In the genomic region with DNA sequence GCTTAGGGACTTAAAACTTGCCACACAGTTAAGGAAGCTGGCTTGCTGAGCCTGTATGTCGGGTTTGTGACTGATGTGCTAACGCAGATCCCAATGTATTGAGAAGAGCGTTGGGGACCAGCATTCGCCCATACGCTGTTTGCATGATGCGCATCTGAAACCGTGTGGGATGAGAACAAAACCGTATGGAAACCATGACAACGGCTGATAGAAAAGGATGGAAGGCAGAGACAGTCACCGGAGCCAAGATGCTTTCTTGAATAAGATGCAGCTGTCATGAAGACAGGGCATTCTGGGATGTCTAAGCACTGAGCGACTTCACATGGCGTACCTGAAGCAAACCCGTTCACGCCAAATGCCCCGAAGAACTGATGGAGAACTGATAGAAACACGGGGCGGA, we compare ENCODE assay signal across 13 mouse cellular contexts.
A peak's percentile ranks its signal among the peaks of the same experiment; 100 is the strongest.
DNase-seq lines count a peak whose midpoint lies in the region; ATAC-seq and TF ChIP-seq lines count a peak whose summit lies in the region.
"Had no signal": no experiment of that assay in that cellular context is flagged by ENCODE, and none has a peak within 500 bp of the region (broad histone marks: within the 10 kb centered on the region; RNA-seq: fewer than 3 reads in every experiment).

No protein-coding gene starts in this region.

- H3K36me3 ChIP-seq in forebrain, postnatal 0 days (ENCODE audit: insufficient read depth): no peaks in the 10 kb centered on the region

- H3K4me2 ChIP-seq in forebrain, postnatal 0 days (ENCODE audit: low read depth): no peak overlapping the region
- H3K4me2 ChIP-seq: liver, embryonic 11.5 days had no signal

- no peak for TF ChIP-seq CTCF in forebrain, postnatal 0 days (IDR thresholded peaks at IDR 0.05; ENCODE audit: low read depth)

- 0 out of 2 replicates have a peak, but pooled peaks cover 2% of the 10 kb centered on the region for H3K4me1 ChIP-seq in forebrain, postnatal 0 days (ENCODE audit: insufficient read depth)

- no peak overlapping the region for H3K4me3 ChIP-seq in forebrain, postnatal 0 days (ENCODE audit: low read depth, low read length)
- H3K4me3 ChIP-seq: gastrocnemius, adult 2 months; heart, adult 2 months had no signal

- H3K27ac ChIP-seq in forebrain, postnatal 0 days (ENCODE audit: low read depth, low read length): 0 out of 2 replicates have a peak overlapping the region, but pooled peaks have one; percentile 30
- H3K27ac ChIP-seq: gastrocnemius, adult 2 months; heart, adult 2 months had no signal

- H3K27me3 ChIP-seq in forebrain, postnatal 0 days (ENCODE audit: insufficient read depth, low read length): peaks cover 7% of the 10 kb centered on the region; the same call in 1 of the 2 replicates

- no peaks in the 10 kb centered on the region for H3K9me3 ChIP-seq in forebrain, postnatal 0 days (ENCODE audit: low read length)

- peak; percentile 28 for DNase-seq in layer of hippocampus, adult 11-12 months (ENCODE audit: low spot score)
- DNase-seq in layer of hippocampus, postnatal 25 days (ENCODE audit: extremely low spot score in 1 of 2, low spot score in 1 of 2): no peak
- peak; percentile 74 for DNase-seq in forebrain, postnatal 0 days
- peak; percentile 60 for DNase-seq in layer of hippocampus, adult 9-11 months
- DNase-seq in right cerebral cortex, postnatal 25 days: peak; percentile 38
- DNase-seq in cerebellum, postnatal 14 days: no peak
- DNase-seq in retina, embryonic 14.5 days (ENCODE audit: low spot score): no peak
- DNase-seq: cerebellum, adult 18-20 months; gastrocnemius, adult 2 months; heart, adult 2 months; heart, postnatal 10 days had no signal

- H3K9ac ChIP-seq in forebrain, postnatal 0 days: no peak overlapping the region

- WGBS in forebrain, postnatal 0 days: 61% methylated on average over 17 of the region's 17 CpGs

- peak; percentile 76 for ATAC-seq in forebrain, postnatal 0 days
- ATAC-seq: inflammation-experienced regulatory T-cells, adult 6 months had no signal

Comparison
In these comparisons a context has a peak if more than half of its experiments do, and no peak if none do; other contexts are left out.
1. DNase-seq: peak in layer of hippocampus, adult 11-12 months (single experiment), forebrain, postnatal 0 days (single experiment), layer of hippocampus, adult 9-11 months (single experiment) and right cerebral cortex, postnatal 25 days (single experiment); none in layer of hippocampus, postnatal 25 days (0 of 2), cerebellum, postnatal 14 days (0 of 2) and retina, embryonic 14.5 days (single experiment).